Mouse (Mus musculus): ENCODE measurements around the gene P2rx3.

- TF ChIP-seq CTCF (IDR thresholded peaks at IDR 0.05) (no peak), EP300 (IDR thresholded peaks at IDR 0.05) (no peak)
These were observed 49.3 kb downstream of the P2rx3 start, which contains the start of gene Prg3 for GRCm38 (mm10) chr2:84987930-84988329.
